Mouse (Mus musculus): ENCODE measurements at regions not wholly inside any gene's neighbourhood (a gene's known extent, or its start where the extent isn't known, plus 50 kb on each side); places are given as distances from the start of the nearest gene placed in this dataset.

GRCm38 (mm10) chr7:70870841-70871534 lies 480.3 kb downstream of the Gm10295 start:
- no peak for TF ChIP-seq CTCF (conservative IDR thresholded peaks at IDR 0.05; ENCODE audit: low read length)
- TF ChIP-seq NANOG (IDR thresholded peaks at IDR 0.05; ENCODE audit: borderline replicate concordance, low read length): no peak

Data from E14TG2a.4 (cell line).